Mouse (Mus musculus) adrenal gland, postnatal 25 days (tissue): ENCODE measurements around the gene Plac9b. TPM values are rescaled to one million over a fixed set of nuclear protein-coding genes. Genes with fewer than 3 reads are reported as not detected.
"Not testable (repeated sequence)": the region's sequence is repeated elsewhere in the genome, so short reads cannot be mapped to it uniquely, and the experiment has no call there.

Experiments used
- DNase-seq: peaks from one replicate; pipeline ENCODE4 v3.0.0; 2021; ENCODE audit warnings: mixed read lengths
- long read RNA-seq: library from polyadenylated mRNA; stranded (forward); transcript quantifications from one replicate; pipeline ENCODE4 v2.0.0, GENCODE M21; 2021
- total RNA-seq: library from RNA; stranded (reverse); gene quantifications from 2 replicates; pipeline ENCODE4 v1.2.3, GENCODE M21; 2021

The Plac9b gene
- total RNA-seq: 21.1 and 31.2 TPM in 2 replicates
- long read RNA-seq, transcript Plac9b-203 (4 exons, 1,040 nt): major isoform, 11 of 14 reads
- long read RNA-seq, partial matches to known transcripts: 2 of 14 reads
- long read RNA-seq, other reads (novel, unspliced or antisense): 1 of 14 reads

GRCm38 (mm10) chr14:26182380-26182779 is at the start of gene Plac9b:
TSS of gene Plac9b (minus strand) at chr14:26182480.
- not testable (repeated sequence) for DNase-seq

- DNase-seq: not testable (repeated sequence)
These were observed 34.1 kb upstream of the Plac9b start for GRCm38 (mm10) chr14:26216233-26217000.

GRCm38 (mm10) chr14:26206926-26207247 is 24.6 kb upstream of the Plac9b start, which contains the start of gene Tmem254b:
TSS of gene Tmem254b (minus strand) at chr14:26207041.
- not testable (repeated sequence) for DNase-seq

GRCm38 (mm10) chr14:26206197-26206925 is 24.1 kb upstream of the Plac9b start:
- not testable (repeated sequence) for DNase-seq

- DNase-seq: not testable (repeated sequence)
These were observed 15.6 kb upstream of the Plac9b start for GRCm38 (mm10) chr14:26197851-26198250.

- not testable (repeated sequence) for DNase-seq
These were observed 6.1 kb upstream of the Plac9b start for GRCm38 (mm10) chr14:26188361-26188760.

- DNase-seq: not testable (repeated sequence)
These were observed 4.4 kb upstream of the Plac9b start for GRCm38 (mm10) chr14:26186638-26187037.

GRCm38 (mm10) chr14:26181660-26182059 is 620 bp downstream of the Plac9b start:
- not testable (repeated sequence) for DNase-seq

GRCm38 (mm10) chr14:26175028-26175427 is 7.3 kb downstream of the Plac9b start:
- DNase-seq: not testable (repeated sequence)

GRCm38 (mm10) chr14:26173955-26174354 is 8.3 kb downstream of the Plac9b start:
- DNase-seq: not testable (repeated sequence)

- not testable (repeated sequence) for DNase-seq
These were observed 17.0 kb downstream of the Plac9b start for GRCm38 (mm10) chr14:26165266-26165665.

- DNase-seq: not testable (repeated sequence)
These were observed 19.9 kb downstream of the Plac9b start for GRCm38 (mm10) chr14:26162423-26162822.

- DNase-seq: not testable (repeated sequence)
These were observed 21.1 kb downstream of the Plac9b start for GRCm38 (mm10) chr14:26161156-26161555.

- DNase-seq: not testable (repeated sequence)
These were observed 26.2 kb downstream of the Plac9b start for GRCm38 (mm10) chr14:26156032-26156431.

GRCm38 (mm10) chr14:26147095-26147494 is 35.2 kb downstream of the Plac9b start:
- not testable (repeated sequence) for DNase-seq

- not testable (repeated sequence) for DNase-seq
These were observed 63.2 kb downstream of the Plac9b start for GRCm38 (mm10) chr14:26119095-26119494.

GRCm38 (mm10) chr14:26118550-26119000 is 63.7 kb downstream of the Plac9b start:
- DNase-seq: not testable (repeated sequence)

GRCm38 (mm10) chr14:26118150-26118549 is 64.1 kb downstream of the Plac9b start, which contains the start of gene Duxbl2:
TSS of gene Duxbl2 (plus strand) at chr14:26118349.
- not testable (repeated sequence) for DNase-seq
